Mouse (Mus musculus): Measurements from ENCODE around the gene Smarce1. TPM values are rescaled to one million over a fixed set of nuclear protein-coding genes. Genes with fewer than 3 reads are reported as not detected.

The Smarce1 gene
- total RNA-seq, 2 experiments from 2014 or later: 114 to 223 TPM

GRCm38 (mm10) chr11:99231049-99231816 lies 416 bp upstream of the Smarce1 start:
- peak; percentile 4; the same call in 1 of the 2 replicates for ATAC-seq (replicated peaks; ENCODE audit: low FRiP score, low TSS enrichment, poor library complexity, severe bottlenecking)

GRCm38 (mm10) chr11:99229641-99230260 lies 1.1 kb downstream of the Smarce1 start:
- peak; percentile 45; the same call in 1 of the 2 replicates for ATAC-seq (replicated peaks; ENCODE audit: low FRiP score, low TSS enrichment, poor library complexity, severe bottlenecking)

GRCm38 (mm10) chr11:99226298-99226697 lies 4.5 kb downstream of the Smarce1 start:
- no peak for ATAC-seq (replicated peaks; ENCODE audit: low FRiP score, low TSS enrichment, poor library complexity, severe bottlenecking)

- ATAC-seq (replicated peaks; ENCODE audit: low FRiP score, low TSS enrichment, poor library complexity, severe bottlenecking): no peak
These were observed 7.5 kb downstream of the Smarce1 start for GRCm38 (mm10) chr11:99223310-99223709.

- no peak for ATAC-seq (replicated peaks; ENCODE audit: low FRiP score, low TSS enrichment, poor library complexity, severe bottlenecking)
These were observed 9.0 kb downstream of the Smarce1 start for GRCm38 (mm10) chr11:99221811-99222210.

GRCm38 (mm10) chr11:99217248-99217986 lies 13.4 kb downstream of the Smarce1 start:
- ATAC-seq (replicated peaks; ENCODE audit: low FRiP score, low TSS enrichment, poor library complexity, severe bottlenecking): no peak

GRCm38 (mm10) chr11:99216181-99216580 lies 14.6 kb downstream of the Smarce1 start:
- no peak for ATAC-seq (replicated peaks; ENCODE audit: low FRiP score, low TSS enrichment, poor library complexity, severe bottlenecking)

GRCm38 (mm10) chr11:99212693-99213092 lies 18.1 kb downstream of the Smarce1 start:
- ATAC-seq (replicated peaks; ENCODE audit: low FRiP score, low TSS enrichment, poor library complexity, severe bottlenecking): no peak

GRCm38 (mm10) chr11:99211964-99212363 lies 18.9 kb downstream of the Smarce1 start:
- no peak for ATAC-seq (replicated peaks; ENCODE audit: low FRiP score, low TSS enrichment, poor library complexity, severe bottlenecking)

GRCm38 (mm10) chr11:99208105-99208669 lies 22.6 kb downstream of the Smarce1 start:
- ATAC-seq (replicated peaks; ENCODE audit: low FRiP score, low TSS enrichment, poor library complexity, severe bottlenecking): no peak

- no peak for ATAC-seq (replicated peaks; ENCODE audit: low FRiP score, low TSS enrichment, poor library complexity, severe bottlenecking)
These were observed 23.4 kb downstream of the Smarce1 start for GRCm38 (mm10) chr11:99207449-99207848.

GRCm38 (mm10) chr11:99206954-99207353 lies 23.9 kb downstream of the Smarce1 start:
- ATAC-seq (replicated peaks; ENCODE audit: low FRiP score, low TSS enrichment, poor library complexity, severe bottlenecking): peak; percentile 96

GRCm38 (mm10) chr11:99189154-99189582 lies 41.6 kb downstream of the Smarce1 start:
- peak; percentile 88 for ATAC-seq (replicated peaks; ENCODE audit: low FRiP score, low TSS enrichment, poor library complexity, severe bottlenecking)

GRCm38 (mm10) chr11:99187348-99187747 lies 43.5 kb downstream of the Smarce1 start:
- ATAC-seq (replicated peaks; ENCODE audit: low FRiP score, low TSS enrichment, poor library complexity, severe bottlenecking): no peak

- ATAC-seq (replicated peaks; ENCODE audit: low FRiP score, low TSS enrichment, poor library complexity, severe bottlenecking): no peak
These were observed 44.0 kb downstream of the Smarce1 start for GRCm38 (mm10) chr11:99186836-99187235.

- no peak for ATAC-seq (replicated peaks; ENCODE audit: low FRiP score, low TSS enrichment, poor library complexity, severe bottlenecking)
These were observed 48.2 kb downstream of the Smarce1 start for GRCm38 (mm10) chr11:99182575-99182974.

- ATAC-seq (replicated peaks; ENCODE audit: low FRiP score, low TSS enrichment, poor library complexity, severe bottlenecking): no peak
These were observed 50.7 kb downstream of the Smarce1 start for GRCm38 (mm10) chr11:99180071-99180470.

- no peak for ATAC-seq (replicated peaks; ENCODE audit: low FRiP score, low TSS enrichment, poor library complexity, severe bottlenecking)
These were observed 53.0 kb downstream of the Smarce1 start for GRCm38 (mm10) chr11:99177925-99178198.

GRCm38 (mm10) chr11:99177054-99177924 lies 53.5 kb downstream of the Smarce1 start:
- no peak for ATAC-seq (replicated peaks; ENCODE audit: low FRiP score, low TSS enrichment, poor library complexity, severe bottlenecking)
